Mouse (Mus musculus) heart, embryonic 13.5 days (tissue): ENCODE measurements around the gene Asprv1. TPM values are rescaled to one million over a fixed set of nuclear protein-coding genes. Genes with fewer than 3 reads are reported as not detected.

Experiments
- ATAC-seq: fragments of 200-750 bp; cut with Nextera tagmentation; 2 replicates; pipeline ENCODE4 v1.8.0; 2017; ENCODE audit warnings: moderate TSS enrichment; ENCODE audit not compliant: insufficient number of reproducible peaks, low FRiP score, low TSS enrichment; ENCODE audit errors: extremely low read depth
- H3K27ac ChIP-seq: fragments of 300-500 bp; sonication (generic); replicated peaks from 2 replicates; pipeline ENCODE4 v1.5.1; 2015; ENCODE audit warnings: moderate library complexity, mild to moderate bottlenecking, inconsistent platforms
- H3K27me3 ChIP-seq: fragments of 300-500 bp; sonication (generic); replicated peaks from 2 replicates; pipeline ENCODE4 v1.6.1; 2015; ENCODE audit warnings: mild to moderate bottlenecking, inconsistent platforms
- H3K36me3 ChIP-seq: fragments of 300-500 bp; sonication (generic); 2 replicates; pipeline ENCODE4 v1.6.1; 2015; ENCODE audit warnings: mild to moderate bottlenecking, inconsistent platforms
- H3K4me1 ChIP-seq: fragments of 300-500 bp; sonication (generic); 2 replicates; pipeline ENCODE4 v1.6.1; 2015; ENCODE audit warnings: inconsistent platforms
- H3K4me2 ChIP-seq: fragments of 300-500 bp; sonication (generic); 2 replicates; pipeline ENCODE4 v1.6.1; 2015; ENCODE audit warnings: inconsistent platforms, mild to moderate bottlenecking, moderate library complexity
- H3K4me3 ChIP-seq: fragments of 300-500 bp; sonication (generic); 2 replicates; pipeline ENCODE4 v1.5.1; 2015; ENCODE audit warnings: moderate library complexity, mild to moderate bottlenecking, inconsistent platforms
- H3K9ac ChIP-seq: fragments of 300-500 bp; sonication (generic); 2 replicates; pipeline ENCODE4 v1.6.1; 2015; ENCODE audit warnings: inconsistent platforms, mild to moderate bottlenecking, moderate library complexity
- H3K9me3 ChIP-seq: fragments of 300-500 bp; sonication (generic); 2 replicates; pipeline ENCODE4 v1.6.1; 2016; ENCODE audit warnings: inconsistent platforms
- WGBS: fragments of 180-500 bp; shearing (Covaris S2); methylation state at CpG from one replicate; pipeline ENCODE4 v1.1.7; 2015; ENCODE audit warnings: mixed read lengths; 5-methylcytosine and 5-hydroxymethylcytosine counted together
- polyA plus RNA-seq: library from polyadenylated mRNA; unstranded; fragments of >200 nt; fragmentation: Nextera tagmentation; extraction: Ambion mirVana; gene quantifications from 2 replicates; pipeline ENCODE4 v1.2.1, GENCODE M21; 2015

Gene Asprv1
- polyA plus RNA-seq, 1 experiment from 2014 or later = 0.09 TPM

DNA sequence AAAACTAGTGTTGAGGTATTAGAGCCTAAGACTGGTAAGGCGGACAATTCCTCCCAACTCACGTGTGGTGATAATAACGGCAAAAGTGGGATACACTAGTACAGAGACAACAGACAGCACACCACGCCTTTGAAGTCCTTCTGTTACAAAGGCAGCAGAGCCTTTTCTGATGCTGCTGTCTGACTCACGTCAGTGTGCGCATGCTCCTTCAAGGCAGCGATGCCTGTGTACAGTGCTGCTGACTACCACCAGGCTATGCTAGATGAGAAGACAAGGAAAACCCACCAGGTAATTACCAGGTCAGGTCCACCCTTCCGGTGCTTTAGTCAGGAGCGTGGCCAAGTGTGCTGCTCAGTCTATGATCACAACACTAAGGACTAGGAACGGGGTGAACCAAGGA lies 39.1 kb downstream of the Asprv1 start:
- Histone ChIP-seq H3K9me3 (no peaks in the 10 kb centered on the region), H3K27me3 (no peaks in the 10 kb centered on the region), H3K4me2 (peak overlapping the region; percentile 91), H3K4me1 (peaks cover 19% of the 10 kb centered on the region), H3K9ac (0 out of 2 replicates have a peak overlapping the region, but pooled peaks have one; percentile 93), H3K36me3 (peaks cover 47% of the 10 kb centered on the region), H3K27ac (no peak overlapping the region), H3K4me3 (peak overlapping the region; percentile 93)
- ATAC-seq = no peak
- WGBS = 89% methylated on average over 10 of the region's 10 CpGs

GRCm38 (mm10) chr6:86668580-86669239 lies 40.7 kb downstream of the Asprv1 start, which contains the start of gene Mxd1:
TSS of gene Mxd1 (minus strand) at chr6:86669161.
- Histone ChIP-seq H3K27ac (peak within 1 kb of the TSS; percentile 76), H3K27me3 (no peaks in the 10 kb centered on the region), H3K36me3 (peaks cover 50% of the 10 kb centered on the region), H3K4me3 (peak within 1 kb of the TSS; percentile 93), H3K4me1 (peaks cover 19% of the 10 kb centered on the region), H3K9me3 (no peaks in the 10 kb centered on the region), H3K9ac (peak within 1 kb of the TSS; percentile 93), H3K4me2 (peak within 1 kb of the TSS; percentile 91)
- under 1% methylated on average over 71 of the region's 76 CpGs for WGBS
- ATAC-seq = peak; percentile 1

DNA sequence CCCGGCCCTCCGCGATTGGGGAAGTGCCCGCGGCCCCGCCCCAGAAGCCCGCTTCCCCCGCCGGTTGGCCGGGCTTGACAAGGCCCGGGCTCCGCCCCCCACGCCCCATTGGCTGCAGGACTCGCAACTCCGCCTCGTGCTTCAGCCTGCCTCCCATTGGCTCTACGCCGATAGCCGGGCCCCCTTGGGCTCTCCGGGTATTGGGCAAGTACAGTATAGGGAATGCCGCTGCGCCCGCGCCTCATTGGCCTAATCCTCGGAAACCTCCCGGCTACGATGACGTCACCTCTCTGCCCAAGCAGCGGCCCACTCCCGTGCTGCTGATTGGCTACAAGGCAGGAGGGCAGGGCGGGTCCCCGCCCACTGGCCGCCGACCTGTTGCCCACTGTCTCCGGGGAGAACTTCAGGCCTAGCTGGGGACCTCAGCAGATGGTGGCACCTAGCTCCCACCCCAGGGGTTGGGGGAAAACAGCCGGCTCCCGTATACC lies 41.3 kb downstream of the Asprv1 start:
- Histone ChIP-seq H3K36me3 (peaks cover 53% of the 10 kb centered on the region), H3K4me2 (peak overlapping the region; percentile 78), H3K4me1 (peaks cover 19% of the 10 kb centered on the region), H3K27me3 (no peaks in the 10 kb centered on the region), H3K9me3 (no peaks in the 10 kb centered on the region), H3K4me3 (peak overlapping the region; percentile 93), H3K27ac (peak overlapping the region; percentile 76), H3K9ac (peak overlapping the region; percentile 79)
- ATAC-seq = peak; percentile 100
- WGBS = under 1% methylated on average over 32 of the region's 37 CpGs

- H3K27ac ChIP-seq = no peak overlapping the region
- no peak for ATAC-seq
- peaks cover 60% of the 10 kb centered on the region for H3K36me3 ChIP-seq
- 11% methylated on average over 2 of the region's 2 CpGs for WGBS
- H3K4me2 ChIP-seq = no peak overlapping the region
- H3K9me3 ChIP-seq = no peaks in the 10 kb centered on the region
- no peak overlapping the region for H3K4me3 ChIP-seq
- peaks cover 19% of the 10 kb centered on the region for H3K4me1 ChIP-seq
- H3K9ac ChIP-seq = no peak overlapping the region
- H3K27me3 ChIP-seq = no peaks in the 10 kb centered on the region
Measured at GRCm38 (mm10) chr6:86670873-86671272, 42.9 kb downstream of the Asprv1 start.

DNA sequence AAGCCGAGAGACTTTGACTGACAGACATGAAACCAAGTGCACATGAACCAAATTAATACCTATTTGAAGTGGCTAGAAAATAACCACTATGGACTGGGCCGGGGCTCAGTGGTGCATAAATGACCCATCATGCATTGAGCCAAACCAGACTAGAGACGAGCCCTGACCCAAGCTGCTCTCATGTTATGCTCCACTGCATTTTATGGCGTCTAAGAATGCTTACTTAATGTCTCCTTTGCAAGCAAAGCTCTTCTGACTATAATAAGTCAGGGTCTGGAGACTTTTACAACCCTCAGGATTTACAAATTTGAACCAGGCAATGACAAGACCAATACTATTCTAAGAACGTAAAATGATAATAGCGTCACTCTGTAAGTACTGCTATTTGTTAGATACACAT lies 50.4 kb downstream of the Asprv1 start:
- WGBS = 92% methylated on average over 6 of the region's 6 CpGs
- peaks cover 4% of the 10 kb centered on the region for H3K4me1 ChIP-seq
- no peak overlapping the region for H3K9ac ChIP-seq
- peaks cover 97% of the 10 kb centered on the region for H3K36me3 ChIP-seq
- no peak for ATAC-seq
- no peak overlapping the region for H3K4me3 ChIP-seq
- no peaks in the 10 kb centered on the region for H3K27me3 ChIP-seq
- no peak overlapping the region for H3K27ac ChIP-seq
- H3K4me2 ChIP-seq = no peak overlapping the region
- H3K9me3 ChIP-seq = no peaks in the 10 kb centered on the region

Other genes starting within 250 kb of the Asprv1 start
- gene Pcyox1, start 231.0 kb upstream of the Asprv1 start, polyA plus RNA-seq = 51.2 and 52.0 TPM in 2 replicates
- 120 and 125 TPM in 2 replicates for gene Tia1, start 223.9 kb upstream of the Asprv1 start, polyA plus RNA-seq
- gene Gm44790, start 201.5 kb upstream of the Asprv1 start, polyA plus RNA-seq = 0.60 TPM in 1 of 2 replicates, not detected in the other
- gene C87436, start 189.8 kb upstream of the Asprv1 start, polyA plus RNA-seq = 16.8 and 20.0 TPM in 2 replicates
- 218 and 286 TPM in 2 replicates for gene Pcbp1, start 101.8 kb upstream of the Asprv1 start, polyA plus RNA-seq
- gene Mxd1, start 41.0 kb downstream of the Asprv1 start, polyA plus RNA-seq = 8.5 and 10.0 TPM in 2 replicates
- gene Snrnp27, start 56.4 kb downstream of the Asprv1 start, polyA plus RNA-seq = 72.2 and 81.7 TPM in 2 replicates
- gene Gmcl1, start 105.2 kb downstream of the Asprv1 start, polyA plus RNA-seq = 14.7 and 14.9 TPM in 2 replicates
- 20.1 and 24.2 TPM in 2 replicates for gene Anxa4, start 165.4 kb downstream of the Asprv1 start, polyA plus RNA-seq
- gene Aak1, start 221.4 kb downstream of the Asprv1 start, polyA plus RNA-seq = 16.1 and 18.2 TPM in 2 replicates